Comparison of ENCODE assay signal across 8 mouse cellular contexts in genomic region chr7:89499516-89500307, GRCm38 (mm10). TPM values are rescaled to one million over a fixed set of nuclear protein-coding genes. Genes with fewer than 3 reads are reported as not detected.
DNase-seq lines count a peak whose midpoint lies in the region; ATAC-seq and TF ChIP-seq lines count a peak whose summit lies in the region.

No protein-coding gene starts in this region.

- peak; percentile 89 for TF ChIP-seq CTCF in midbrain, postnatal 0 days (IDR thresholded peaks at IDR 0.05)

- no peaks in the 10 kb centered on the region; the same call in none of the 2 replicates for H3K4me1 ChIP-seq in embryonic facial prominence, embryonic 14.5 days (ENCODE audit: control insufficient read depth, insufficient read depth, low read length)
- H3K4me1 ChIP-seq in heart, embryonic 12.5 days (replicated peaks), result 0 out of 2 replicates have a peak, but pooled peaks cover 3% of the 10 kb centered on the region
- H3K4me1 ChIP-seq in kidney, embryonic 16.5 days (ENCODE audit: insufficient read depth, low read length), result peaks cover 18% of the 10 kb centered on the region
- no peaks in the 10 kb centered on the region for H3K4me1 ChIP-seq in midbrain, postnatal 0 days (ENCODE audit: insufficient read depth, low read length)

- 0 out of 2 replicates have a peak, but pooled peaks cover 2% of the 10 kb centered on the region for H3K27me3 ChIP-seq in embryonic facial prominence, embryonic 14.5 days (replicated peaks; ENCODE audit: control insufficient read depth, insufficient read depth, low read length)
- no peaks in the 10 kb centered on the region for H3K27me3 ChIP-seq in heart, embryonic 12.5 days (replicated peaks)
- H3K27me3 ChIP-seq in kidney, embryonic 16.5 days (ENCODE audit: insufficient read depth, low read length), result no peaks in the 10 kb centered on the region
- H3K27me3 ChIP-seq in midbrain, postnatal 0 days (ENCODE audit: insufficient read depth, low read length), result no peaks in the 10 kb centered on the region

- no peaks in the 10 kb centered on the region for H3K9me3 ChIP-seq in embryonic facial prominence, embryonic 14.5 days (ENCODE audit: control insufficient read depth, low read length)
- no peaks in the 10 kb centered on the region for H3K9me3 ChIP-seq in heart, embryonic 12.5 days (replicated peaks)
- H3K9me3 ChIP-seq in kidney, embryonic 16.5 days (ENCODE audit: low read length), result no peaks in the 10 kb centered on the region
- no peaks in the 10 kb centered on the region for H3K9me3 ChIP-seq in midbrain, postnatal 0 days (ENCODE audit: low read length)

- DNase-seq in B cell, adult 2 months, result peak; percentile 28 to 38
- DNase-seq in adrenal gland, postnatal 36 days, result peak; percentile 73 to 79
- peak; percentile 92 for DNase-seq in embryonic facial prominence, embryonic 14.5 days (ENCODE audit: low spot score)
- DNase-seq in liver, result peak; percentile 45
- peak; percentile 89 for DNase-seq in midbrain, postnatal 0 days (ENCODE audit: low spot score)
- DNase-seq in testis, postnatal 10 days (ENCODE audit: low spot score), result peak; percentile 71

- 20% methylated on average over 17 of the region's 17 CpGs for WGBS in embryonic facial prominence, embryonic 14.5 days
- WGBS in heart, embryonic 12.5 days, result 29% methylated on average over 17 of the region's 17 CpGs
- 17% methylated on average over 17 of the region's 17 CpGs for WGBS in kidney, embryonic 16.5 days
- WGBS in midbrain, postnatal 0 days, result 25% methylated on average over 17 of the region's 17 CpGs

- H3K27ac ChIP-seq in embryonic facial prominence, embryonic 14.5 days (replicated peaks; ENCODE audit: low read depth, low read length), result 0 out of 2 replicates have a peak overlapping the region, but pooled peaks have one; percentile 28
- H3K27ac ChIP-seq in heart, embryonic 12.5 days (ENCODE audit: poor library complexity, severe bottlenecking), result no peak overlapping the region
- H3K27ac ChIP-seq in kidney, embryonic 16.5 days (ENCODE audit: low read length), result no peak overlapping the region
- no peak overlapping the region for H3K27ac ChIP-seq in midbrain, postnatal 0 days (ENCODE audit: low read depth, low read length)

- H3K9ac ChIP-seq in embryonic facial prominence, embryonic 14.5 days (ENCODE audit: low read depth, low read length), result no peak overlapping the region
- H3K9ac ChIP-seq in heart, embryonic 12.5 days, result 0 out of 2 replicates have a peak overlapping the region, but pooled peaks have one; percentile 28
- peak overlapping the region; percentile 32; the same call in 1 of the 2 replicates for H3K9ac ChIP-seq in kidney, embryonic 16.5 days (replicated peaks; ENCODE audit: low read length)
- no peak overlapping the region for H3K9ac ChIP-seq in midbrain, postnatal 0 days (replicated peaks; ENCODE audit: low read length, poor library complexity, severe bottlenecking)

- H3K4me3 ChIP-seq in embryonic facial prominence, embryonic 14.5 days (ENCODE audit: low read depth, low read length), result no peak overlapping the region
- H3K4me3 ChIP-seq in heart, embryonic 12.5 days, result peak overlapping the region; percentile 23
- peak overlapping the region; percentile 26 for H3K4me3 ChIP-seq in kidney, embryonic 16.5 days (ENCODE audit: low read length)
- H3K4me3 ChIP-seq in midbrain, postnatal 0 days (ENCODE audit: low read depth, low read length), result no peak overlapping the region

- H3K4me2 ChIP-seq in embryonic facial prominence, embryonic 14.5 days (ENCODE audit: low read depth, low read length), result peak overlapping the region; percentile 40
- H3K4me2 ChIP-seq in heart, embryonic 12.5 days, result peak overlapping the region; percentile 60
- peak overlapping the region; percentile 46 for H3K4me2 ChIP-seq in kidney, embryonic 16.5 days (replicated peaks; ENCODE audit: low read depth, low read length)
- H3K4me2 ChIP-seq in midbrain, postnatal 0 days (ENCODE audit: low read depth, low read length, poor library complexity, severe bottlenecking), result peak overlapping the region; percentile 10; the same call in 1 of the 2 replicates

- no peaks in the 10 kb centered on the region for H3K36me3 ChIP-seq in embryonic facial prominence, embryonic 14.5 days (ENCODE audit: control insufficient read depth, insufficient read depth, low read length)
- H3K36me3 ChIP-seq in heart, embryonic 12.5 days, result no peaks in the 10 kb centered on the region
- H3K36me3 ChIP-seq in kidney, embryonic 16.5 days (ENCODE audit: insufficient read depth, low read length), result no peaks in the 10 kb centered on the region
- H3K36me3 ChIP-seq in midbrain, postnatal 0 days (ENCODE audit: insufficient read depth, low read length), result no peaks in the 10 kb centered on the region

- peak; percentile 84 for ATAC-seq in embryonic facial prominence, embryonic 14.5 days (ENCODE audit: low read depth)
- no peak for ATAC-seq in heart, embryonic 12.5 days (ENCODE audit: insufficient number of reproducible peaks, low FRiP score)
- ATAC-seq in kidney, embryonic 16.5 days (ENCODE audit: low FRiP score, low TSS enrichment), result peak; percentile 61; the same call in 1 of the 2 replicates
- ATAC-seq in midbrain, postnatal 0 days (ENCODE audit: low FRiP score), result peak; percentile 74

RNA-seq across cellular contexts. Expression of gene Prss23, which starts 27.3 kb away (rescaled TPM):
- 10 to 100 TPM; 17.7 to 29.7 TPM for total RNA-seq in adrenal gland, postnatal 36 days (2021)
- polyA plus RNA-seq in embryonic facial prominence, embryonic 14.5 days (2014; fragmentation: Nextera tagmentation; extraction: Ambion mirVana), result 78.6 and 82.6 TPM in 2 replicates
- 33.5 and 34.9 TPM in 2 replicates for polyA plus RNA-seq in heart, embryonic 12.5 days (2016; fragmentation: Nextera tagmentation; extraction: Ambion mirVana)
- polyA plus RNA-seq in kidney, embryonic 16.5 days (2015; fragmentation: Nextera tagmentation; extraction: Ambion mirVana), result 93.2 and 105 TPM in 2 replicates
- total RNA-seq in midbrain, postnatal 0 days (2014; rRNA removed), result 6.8 and 10.1 TPM in 2 replicates
- 10.2 and 10.6 TPM in 2 replicates for polyA plus RNA-seq in midbrain, postnatal 0 days (2015; fragmentation: Nextera tagmentation; extraction: Ambion mirVana)

Comparison
In these comparisons a context has a peak if more than half of its experiments do, and no peak if none do; other contexts are left out.
1. DNase-seq: peak in every context shown above with its lines; median percentile 92 in embryonic facial prominence, embryonic 14.5 days; 89 in midbrain, postnatal 0 days; 76 in adrenal gland, postnatal 36 days; 71 in testis, postnatal 10 days; 45 in liver; 33 in B cell, adult 2 months.
2. H3K4me2 ChIP-seq: peak in every context shown above with its lines; median percentile 60 in heart, embryonic 12.5 days; 46 in kidney, embryonic 16.5 days; 40 in embryonic facial prominence, embryonic 14.5 days; 10 in midbrain, postnatal 0 days.
3. H3K4me3 ChIP-seq: peak in heart, embryonic 12.5 days (single experiment) and kidney, embryonic 16.5 days (single experiment); none in embryonic facial prominence, embryonic 14.5 days (single experiment) and midbrain, postnatal 0 days (single experiment).
4. H3K9ac ChIP-seq: peak in heart, embryonic 12.5 days (single experiment) and kidney, embryonic 16.5 days (single experiment); none in embryonic facial prominence, embryonic 14.5 days (single experiment) and midbrain, postnatal 0 days (single experiment).